Mouse (Mus musculus) spleen, adult 2 months (tissue): ENCODE results near the gene Med24.

Experiments used
- CTCF ChIP-seq: fragments of 200-500 bp; IDR thresholded peaks from 2 replicates; pipeline ENCODE4 v1.5.1; 2011; ENCODE audit warnings: mild to moderate bottlenecking, inconsistent platforms; ENCODE audit not compliant: insufficient read depth, insufficient read length, insufficient replicate concordance; ENCODE audit errors: extremely low read depth
- POLR2A ChIP-seq: fragments of 200-500 bp; IDR thresholded peaks from 2 replicates; pipeline ENCODE4 v1.6.1; 2011; ENCODE audit warnings: low read depth, low read length, inconsistent platforms

- no peak for TF ChIP-seq CTCF
- no peak for TF ChIP-seq POLR2A
These were observed 9.2 kb upstream of the Med24 start for GRCm38 (mm10) chr11:98738428-98738911.
